Mouse (Mus musculus) lung, embryonic 14.5 days (tissue): ENCODE data around the gene Tmod3. TPM values are rescaled to one million over a fixed set of nuclear protein-coding genes. Genes with fewer than 3 reads are reported as not detected.
"Not testable (repeated sequence)": the region's sequence is repeated elsewhere in the genome, so short reads cannot be mapped to it uniquely, and the experiment has no call there.

ENCODE experiments used
- ATAC-seq: fragments of 200-750 bp; cut with Nextera tagmentation; 2 replicates; pipeline ENCODE4 v1.8.0; 2017; ENCODE audit warnings: mild to moderate bottlenecking, moderate TSS enrichment, moderate library complexity; ENCODE audit not compliant: insufficient read depth
- DNase-seq: peaks from one replicate; pipeline ENCODE4 v3.0.0-alpha.2; 2015
- H3K27ac ChIP-seq: fragments of 300-500 bp; sonication (generic); 2 replicates; pipeline ENCODE4 v1.5.1; 2014; ENCODE audit warnings: low read depth, mild to moderate bottlenecking, moderate library complexity
- H3K27me3 ChIP-seq: fragments of 300-500 bp; sonication (generic); 2 replicates; pipeline ENCODE4 v1.6.1; 2014; ENCODE audit warnings: low read length, control low read depth; ENCODE audit not compliant: insufficient read depth
- H3K36me3 ChIP-seq: fragments of 300-500 bp; sonication (generic); 2 replicates; pipeline ENCODE4 v1.6.1; 2014; ENCODE audit warnings: control low read depth; ENCODE audit not compliant: insufficient read depth
- H3K4me1 ChIP-seq: fragments of 300-500 bp; sonication (generic); 2 replicates; pipeline ENCODE4 v1.6.1; 2014; ENCODE audit warnings: antibody characterized with exemption, control low read depth; ENCODE audit not compliant: insufficient read depth
- H3K4me2 ChIP-seq: fragments of 300-500 bp; sonication (generic); 2 replicates; pipeline ENCODE4 v1.6.1; 2014; ENCODE audit warnings: mild to moderate bottlenecking
- H3K4me3 ChIP-seq: fragments of 300-500 bp; sonication (generic); 2 replicates; pipeline ENCODE4 v1.5.1; 2014; ENCODE audit warnings: low read depth, low read length
- H3K9ac ChIP-seq: fragments of 300-500 bp; sonication (generic); 2 replicates; pipeline ENCODE4 v1.6.1; 2014
- H3K9me3 ChIP-seq: fragments of 300-500 bp; sonication (generic); 2 replicates; pipeline ENCODE4 v1.6.1; 2016; ENCODE audit warnings: low read depth, low read length, control low read depth
- CTCF ChIP-seq: IDR thresholded peaks from 2 replicates; pipeline ENCODE4 v1.5.1; 2016; ENCODE audit warnings: antibody characterized with exemption, low read depth
- WGBS: fragments of 180-500 bp; shearing (Covaris S2); extraction: QIAGEN DNeasy Blood & Tissue Kit; methylation state at CpG from one replicate; pipeline ENCODE4 v1.1.7; 2014; 5-methylcytosine and 5-hydroxymethylcytosine counted together
- polyA plus RNA-seq: library from polyadenylated mRNA; unstranded; fragments of >200 nt; fragmentation: Nextera tagmentation; extraction: Ambion mirVana; gene quantifications from 2 replicates; pipeline ENCODE4 v1.2.1, GENCODE M21; 2014

The Tmod3 gene
- polyA plus RNA-seq, 1 experiment from 2014 or later: 131 TPM

GRCm38 (mm10) chr9:75534431-75534962 lies 25.0 kb downstream of the Tmod3 start:
- Histone ChIP-seq H3K4me2 (no peak overlapping the region), H3K9ac (no peak overlapping the region), H3K27me3 (no peaks in the 10 kb centered on the region), H3K9me3 (no peaks in the 10 kb centered on the region), H3K27ac (no peak overlapping the region), H3K36me3 (peaks cover 16% of the 10 kb centered on the region; the same call in 1 of the 2 replicates), H3K4me3 (no peak overlapping the region), H3K4me1 (no peaks in the 10 kb centered on the region)
- no peak for ATAC-seq
- no peak for TF ChIP-seq CTCF
- DNase-seq: no peak
- 90% methylated on average over 8 of the region's 8 CpGs for WGBS

GRCm38 (mm10) chr9:75532989-75533388 lies 26.5 kb downstream of the Tmod3 start:
- H3K36me3 ChIP-seq: peaks cover 22% of the 10 kb centered on the region

GRCm38 (mm10) chr9:75532461-75532860 lies 27.0 kb downstream of the Tmod3 start:
- H3K36me3 ChIP-seq: peaks cover 25% of the 10 kb centered on the region
- H3K4me3 ChIP-seq: no peak overlapping the region
- WGBS: 73% methylated on average over 7 of the region's 7 CpGs
- H3K4me1 ChIP-seq: no peaks in the 10 kb centered on the region
- no peak overlapping the region for H3K27ac ChIP-seq
- no peak overlapping the region for H3K9ac ChIP-seq
- H3K27me3 ChIP-seq: no peaks in the 10 kb centered on the region
- DNase-seq (no peak), ATAC-seq (no peak)
- H3K4me2 ChIP-seq: no peak overlapping the region
- TF ChIP-seq CTCF: no peak
- H3K9me3 ChIP-seq: no peaks in the 10 kb centered on the region

More at GRCm38 (mm10) chr9:75532989-75533388, 26.5 kb downstream of the Tmod3 start:
- not testable (repeated sequence) for H3K27ac ChIP-seq, H3K4me2 ChIP-seq, ATAC-seq, H3K4me3 ChIP-seq, DNase-seq, H3K27me3 ChIP-seq, H3K9me3 ChIP-seq, H3K4me1 ChIP-seq, H3K9ac ChIP-seq
- 71% methylated on average over 8 of the region's 9 CpGs for WGBS

- DNase-seq (no peak), ATAC-seq (no peak)
- Histone ChIP-seq H3K9ac (no peak overlapping the region), H3K27ac (no peak overlapping the region), H3K4me3 (no peak overlapping the region), H3K36me3 (peaks cover 25% of the 10 kb centered on the region), H3K9me3 (no peaks in the 10 kb centered on the region), H3K4me2 (no peak overlapping the region), H3K27me3 (no peaks in the 10 kb centered on the region), H3K4me1 (no peaks in the 10 kb centered on the region)
- 81% methylated on average over 5 of the region's 5 CpGs for WGBS
- TF ChIP-seq CTCF: no peak
These were observed 30.1 kb downstream of the Tmod3 start for GRCm38 (mm10) chr9:75529358-75529757.

GRCm38 (mm10) chr9:75528096-75528495 lies 31.4 kb downstream of the Tmod3 start:
- ATAC-seq (no peak), DNase-seq (no peak)

GRCm38 (mm10) chr9:75527368-75528059 lies 31.9 kb downstream of the Tmod3 start:
- no peaks in the 10 kb centered on the region for H3K9me3 ChIP-seq
- no peak overlapping the region for H3K9ac ChIP-seq
- peaks cover 25% of the 10 kb centered on the region for H3K36me3 ChIP-seq
- ATAC-seq (peak; percentile 54; the same call in 1 of the 2 replicates), DNase-seq (peak; percentile 66)
- H3K4me3 ChIP-seq: no peak overlapping the region
- H3K4me1 ChIP-seq: no peaks in the 10 kb centered on the region
- WGBS: 68% methylated on average over 13 of the region's 13 CpGs
- no peak for TF ChIP-seq CTCF
- no peaks in the 10 kb centered on the region for H3K27me3 ChIP-seq
- H3K4me2 ChIP-seq: no peak overlapping the region
- H3K27ac ChIP-seq: no peak overlapping the region

More at GRCm38 (mm10) chr9:75528096-75528495, 31.4 kb downstream of the Tmod3 start:
- Histone ChIP-seq H3K36me3 (peaks cover 25% of the 10 kb centered on the region), H3K9me3 (no peaks in the 10 kb centered on the region), H3K27ac (no peak overlapping the region), H3K4me2 (no peak overlapping the region), H3K4me3 (no peak overlapping the region), H3K27me3 (no peaks in the 10 kb centered on the region), H3K9ac (no peak overlapping the region), H3K4me1 (no peaks in the 10 kb centered on the region)
- TF ChIP-seq CTCF: no peak
- WGBS: 97% methylated on average over 9 of the region's 9 CpGs

GRCm38 (mm10) chr9:75523646-75524045 lies 35.8 kb downstream of the Tmod3 start:
- DNase-seq (no peak), ATAC-seq (no peak)
- Histone ChIP-seq H3K27me3 (no peaks in the 10 kb centered on the region), H3K4me2 (no peak overlapping the region), H3K4me3 (no peak overlapping the region), H3K27ac (no peak overlapping the region), H3K4me1 (no peaks in the 10 kb centered on the region), H3K36me3 (peaks cover 9% of the 10 kb centered on the region; the same call in 1 of the 2 replicates), H3K9ac (no peak overlapping the region), H3K9me3 (no peaks in the 10 kb centered on the region)
- no peak for TF ChIP-seq CTCF
- 62% methylated on average over 6 of the region's 6 CpGs for WGBS
